Mouse (Mus musculus) retina, postnatal 1 day (tissue): ENCODE data around the gene Krtap6-2.
A peak's percentile ranks its signal among the peaks of the same experiment; 100 is the strongest.

Experiments used
- DNase-seq: peaks from one replicate; pipeline ENCODE4 v3.0.0-alpha.2; 2012

The Krtap6-2 gene

GRCm38 (mm10) chr16:89420011-89420410 is at the start of gene Krtap6-2:
Gene Krtap6-2 (minus strand): TSS chr16:89420111.
- DNase-seq = no peak

GRCm38 (mm10) chr16:89461189-89461588 is 41.3 kb upstream of the Krtap6-2 start:
- DNase-seq = peak; percentile 55

- no peak for DNase-seq
Measured at GRCm38 (mm10) chr16:89429586-89429985, 9.7 kb upstream of the Krtap6-2 start.

GRCm38 (mm10) chr16:89425310-89425709 is 5.4 kb upstream of the Krtap6-2 start:
- no peak for DNase-seq

GRCm38 (mm10) chr16:89416311-89416710 is 3.6 kb downstream of the Krtap6-2 start:
- DNase-seq = no peak

GRCm38 (mm10) chr16:89410345-89411068 is 9.4 kb downstream of the Krtap6-2 start:
- DNase-seq = no peak

GRCm38 (mm10) chr16:89403768-89404167 is 16.1 kb downstream of the Krtap6-2 start, which contains the start of gene Krtap21-1:
Gene Krtap21-1 (minus strand): TSS chr16:89403868.
- no peak for DNase-seq

- peak; percentile 35 for DNase-seq
Measured at GRCm38 (mm10) chr16:89372734-89373461, 47.0 kb downstream of the Krtap6-2 start.
